Mouse (Mus musculus) c-Kit-positive CD71-negative TER-119-negative erythroid progenitor cells, embryonic 14.5 days (primary cell): Measurements from ENCODE around the gene Sp4.

Experiments used
- DNase-seq: peaks from one replicate; pipeline ENCODE4 v3.0.0-alpha.2; 2013; ENCODE audit warnings: low read depth

The Sp4 gene

DNA sequence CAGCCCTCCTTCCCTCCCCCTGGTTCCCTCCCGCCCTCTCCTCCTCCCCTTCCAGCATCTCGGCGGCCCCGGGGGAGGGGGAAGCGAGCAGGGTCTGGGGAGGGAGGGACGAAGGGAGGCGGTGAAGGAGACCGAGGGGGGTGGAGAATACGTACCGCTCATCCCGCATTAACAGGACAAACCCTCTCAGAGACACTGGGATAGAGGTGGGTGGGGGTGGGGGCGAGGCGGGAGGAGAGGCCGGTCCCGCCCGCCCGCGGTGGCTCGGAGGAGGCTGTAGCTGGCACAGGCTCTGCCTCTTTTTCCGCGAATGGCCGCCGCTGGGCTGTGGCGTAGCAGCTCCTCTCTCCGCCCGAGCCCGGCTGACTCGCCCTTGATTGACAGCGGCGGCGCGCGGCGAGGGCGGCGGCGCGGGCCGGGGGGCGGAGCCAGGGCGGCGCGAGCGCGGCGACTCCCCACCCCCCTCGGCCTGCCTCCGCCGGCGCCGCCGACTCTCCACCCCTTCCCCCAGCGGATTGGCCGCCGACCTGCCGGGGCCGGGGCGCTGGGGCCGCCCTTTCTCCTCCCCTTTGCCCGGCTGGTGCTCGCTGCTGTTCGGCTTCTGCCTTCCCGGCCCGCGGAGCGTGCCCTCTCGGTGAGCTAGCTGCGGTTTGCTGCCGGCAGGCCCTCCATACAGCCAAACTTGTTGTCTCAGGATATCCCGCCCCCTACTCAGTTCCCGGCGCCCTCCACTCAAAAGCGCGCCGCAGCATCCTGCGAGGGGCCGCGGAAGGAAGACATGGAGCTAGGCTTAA lies at the start of gene Sp4:
Sp4 (minus strand) TSS at position 369 of the 794 bp plus-strand sequence.
- DNase-seq: peak; percentile 76

GRCm38 (mm10) chr12:118339107-118339506 lies 37.9 kb upstream of the Sp4 start:
- no peak for DNase-seq

GRCm38 (mm10) chr12:118338243-118338642 lies 37.0 kb upstream of the Sp4 start:
- no peak for DNase-seq

DNA sequence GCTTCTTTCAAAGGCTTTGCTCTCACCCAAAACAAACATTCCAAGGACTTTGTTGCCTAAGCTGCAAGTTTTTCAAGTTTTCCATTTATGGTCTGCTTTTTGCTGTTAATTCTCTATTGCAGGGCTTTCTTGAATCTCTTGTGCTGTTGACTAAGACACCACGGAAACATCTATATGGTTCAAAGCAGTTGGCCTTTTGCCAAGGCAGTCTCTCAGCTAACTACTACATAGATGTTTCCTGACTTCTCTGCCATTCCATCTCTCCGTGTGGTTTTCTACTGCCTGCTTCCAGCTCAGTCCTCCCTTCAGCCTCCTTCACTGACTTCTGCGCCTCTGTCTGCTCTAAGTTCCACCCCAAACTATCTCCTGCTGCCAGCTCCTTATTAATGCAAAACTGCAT lies 36.1 kb upstream of the Sp4 start:
- DNase-seq: no peak

DNA sequence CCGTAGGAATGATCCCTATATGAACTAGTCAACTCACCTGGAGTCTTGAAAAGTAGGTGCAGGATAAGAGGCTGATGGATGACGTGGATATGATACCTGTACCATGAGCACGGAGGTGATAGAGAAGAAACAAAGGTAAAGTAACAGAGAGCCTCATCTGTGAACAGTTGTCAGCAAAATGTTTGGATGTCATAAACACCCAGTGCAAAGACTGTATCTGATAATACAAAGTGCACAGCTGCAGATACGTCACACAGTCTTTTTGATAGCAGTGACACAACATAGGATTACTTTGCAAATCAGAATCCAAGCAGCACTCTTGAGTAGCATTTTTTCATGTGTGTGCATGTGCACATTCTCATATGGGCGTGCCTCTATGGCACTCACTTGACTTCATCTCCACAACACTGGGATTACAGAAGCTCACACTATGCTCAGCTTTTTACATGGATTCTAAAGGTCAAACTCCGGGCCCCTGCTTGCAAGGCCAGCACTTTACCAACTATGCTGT lies 27.6 kb upstream of the Sp4 start:
- DNase-seq: no peak

- DNase-seq: no peak
Measured at GRCm38 (mm10) chr12:118327566-118327965, 26.3 kb upstream of the Sp4 start.

DNA sequence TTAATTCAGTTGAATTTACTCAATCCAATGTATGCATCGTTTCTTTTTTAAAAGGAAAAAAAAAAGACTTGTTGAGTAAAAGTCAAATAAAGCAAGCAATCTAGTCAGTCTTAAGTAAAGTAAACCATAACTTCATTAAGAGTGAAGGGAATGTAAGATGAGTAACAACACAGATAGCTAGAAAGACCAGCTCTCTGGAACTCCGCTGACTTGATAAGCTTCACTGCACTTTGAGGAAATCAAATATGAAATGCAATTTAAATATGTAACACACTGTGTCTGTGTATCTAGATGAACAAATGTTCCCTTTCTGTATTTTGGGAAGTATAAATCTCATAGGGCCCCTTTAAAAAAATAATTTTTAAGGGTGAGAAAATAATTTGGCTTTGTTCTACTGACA lies 24.9 kb upstream of the Sp4 start:
- DNase-seq: no peak

DNA sequence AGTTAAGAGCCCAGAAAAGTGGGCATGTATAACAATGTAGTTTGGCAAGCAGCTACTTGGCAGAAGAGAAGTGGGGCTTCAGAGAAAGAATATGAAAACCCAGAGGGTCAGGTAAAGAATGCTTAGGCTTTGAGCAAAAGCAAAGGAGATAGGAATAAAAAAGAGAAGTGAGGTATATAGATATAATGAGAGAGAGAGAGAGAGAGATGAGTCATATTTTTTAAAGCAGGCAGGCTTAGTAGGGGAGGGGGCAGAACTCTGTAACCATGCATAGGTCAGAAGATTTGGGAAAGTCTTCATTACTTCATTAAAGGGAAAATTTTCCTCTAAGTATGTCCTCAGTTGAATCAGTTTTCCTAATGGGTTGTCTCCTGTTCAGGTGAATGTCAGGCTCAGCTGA lies 18.8 kb upstream of the Sp4 start:
- no peak for DNase-seq

- DNase-seq: no peak
Measured at GRCm38 (mm10) chr12:118314477-118314845, 13.2 kb upstream of the Sp4 start.

DNA sequence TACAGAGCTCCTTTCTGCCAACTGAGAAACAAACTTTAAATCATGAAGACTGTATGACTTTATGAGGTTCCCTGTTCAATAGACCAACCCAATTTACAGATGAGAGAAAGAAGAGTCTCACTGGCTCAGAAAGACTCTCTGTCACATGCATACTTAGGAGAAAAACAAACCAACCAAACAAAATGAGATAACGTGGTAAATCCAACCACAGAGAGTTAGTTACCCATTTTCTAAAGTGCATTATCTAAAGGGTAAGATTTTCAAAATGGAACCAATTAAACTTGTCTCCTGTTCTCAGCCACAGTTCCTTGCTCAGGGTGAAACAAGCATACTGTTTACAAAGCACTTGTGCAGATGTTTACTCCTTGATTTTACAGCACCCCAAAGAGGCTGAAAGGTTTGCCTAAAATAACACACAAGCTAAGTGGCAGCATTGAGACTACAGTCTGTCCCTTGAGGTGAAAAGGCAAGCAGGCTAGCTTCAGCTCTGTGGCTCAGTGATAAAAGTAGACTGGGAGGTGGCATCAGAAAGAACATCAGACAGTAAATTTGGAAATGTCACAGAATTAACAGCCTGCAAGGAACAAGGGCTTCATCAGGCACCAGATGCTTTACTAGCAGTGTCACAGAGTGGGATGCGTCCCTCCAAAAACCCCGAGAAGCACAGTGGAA lies 12.7 kb upstream of the Sp4 start:
- no peak for DNase-seq

GRCm38 (mm10) chr12:118303586-118303985 lies 2.3 kb upstream of the Sp4 start:
- DNase-seq: no peak

GRCm38 (mm10) chr12:118303066-118303465 lies 1.8 kb upstream of the Sp4 start:
- no peak for DNase-seq

- peak; percentile 97 for DNase-seq
Measured at GRCm38 (mm10) chr12:118301866-118302835, 911 bp upstream of the Sp4 start.

DNA sequence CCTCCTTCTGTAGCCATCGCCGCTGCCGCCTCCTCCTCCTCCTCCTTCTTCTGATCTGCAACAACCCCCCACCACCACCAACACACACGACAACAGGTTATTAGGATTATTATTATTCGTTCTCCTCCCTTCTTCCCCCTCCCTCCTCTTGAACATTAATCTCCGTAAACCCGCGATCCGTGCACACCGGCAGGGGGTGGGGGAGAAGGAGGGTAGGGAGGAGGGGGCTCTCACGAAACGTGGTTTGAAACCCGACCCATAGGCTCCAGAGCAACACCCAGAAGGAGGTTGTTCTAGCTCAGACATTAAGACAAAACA lies 527 bp downstream of the Sp4 start:
- peak; percentile 76 for DNase-seq

- DNase-seq: no peak
Measured at GRCm38 (mm10) chr12:118299956-118300355, 1.3 kb downstream of the Sp4 start.

- DNase-seq: no peak
Measured at GRCm38 (mm10) chr12:118299172-118299571, 2.1 kb downstream of the Sp4 start.

DNA sequence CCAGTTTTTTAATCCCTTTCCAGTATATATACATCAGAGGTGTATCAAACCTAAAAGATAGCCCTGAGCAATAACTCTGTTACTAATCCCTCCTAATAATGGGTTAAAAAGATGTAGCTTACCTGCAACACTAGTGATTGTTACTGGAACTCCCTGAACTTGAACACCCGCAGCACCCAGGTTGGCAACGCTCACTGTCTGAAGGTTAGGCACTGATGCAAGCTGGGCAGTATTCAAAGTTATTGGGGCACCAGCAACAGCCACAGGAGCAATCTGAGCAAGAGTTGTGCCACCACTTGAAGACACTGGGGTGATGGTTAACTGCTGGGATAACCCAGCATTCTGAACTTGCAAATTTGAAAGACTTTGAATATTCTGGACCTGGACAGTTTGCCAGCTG lies 2.7 kb downstream of the Sp4 start:
- no peak for DNase-seq

- DNase-seq: no peak
Measured at GRCm38 (mm10) chr12:118296236-118296635, 5.0 kb downstream of the Sp4 start.

GRCm38 (mm10) chr12:118295793-118296192 lies 5.4 kb downstream of the Sp4 start:
- no peak for DNase-seq

DNA sequence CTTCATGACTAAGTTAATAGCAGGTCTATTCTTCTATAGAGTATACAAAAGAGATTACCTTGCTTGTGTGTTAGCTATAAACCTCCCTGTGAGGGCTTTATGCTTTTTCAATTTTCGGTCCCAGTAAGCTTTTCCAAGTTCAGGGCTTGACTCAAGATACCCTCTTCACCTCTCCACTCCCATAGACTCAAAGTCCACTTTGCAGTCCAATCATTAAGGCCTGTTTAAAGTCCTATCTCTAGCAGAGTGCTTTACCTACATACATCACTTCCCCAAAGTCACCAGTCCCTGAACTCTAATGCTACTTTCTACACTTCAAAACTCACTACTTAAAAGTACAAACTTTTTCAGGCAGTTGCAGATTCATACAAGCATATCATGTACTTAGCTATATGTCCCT lies 12.3 kb downstream of the Sp4 start:
- no peak for DNase-seq

- no peak for DNase-seq
Measured at GRCm38 (mm10) chr12:118285099-118285498, 16.1 kb downstream of the Sp4 start.

DNA sequence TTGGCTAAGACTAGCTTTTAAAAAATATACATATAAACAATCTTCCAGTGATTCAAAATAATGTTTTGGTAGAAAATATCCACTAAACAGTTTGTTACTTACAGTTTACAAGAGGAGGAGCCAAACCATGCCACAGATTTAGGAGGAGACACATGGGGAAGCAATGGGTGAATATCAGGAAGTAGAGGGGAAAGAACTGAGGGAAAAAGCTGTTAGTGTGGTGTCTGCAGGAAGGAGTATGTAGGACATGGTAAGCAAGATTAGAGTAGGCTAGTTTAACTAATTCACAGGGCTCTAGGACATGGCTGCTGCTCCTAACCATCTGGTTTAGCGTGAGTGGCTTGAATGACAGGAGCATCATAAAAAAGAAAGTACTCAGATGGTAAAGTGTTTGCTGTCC lies 19.3 kb downstream of the Sp4 start:
- no peak for DNase-seq

DNA sequence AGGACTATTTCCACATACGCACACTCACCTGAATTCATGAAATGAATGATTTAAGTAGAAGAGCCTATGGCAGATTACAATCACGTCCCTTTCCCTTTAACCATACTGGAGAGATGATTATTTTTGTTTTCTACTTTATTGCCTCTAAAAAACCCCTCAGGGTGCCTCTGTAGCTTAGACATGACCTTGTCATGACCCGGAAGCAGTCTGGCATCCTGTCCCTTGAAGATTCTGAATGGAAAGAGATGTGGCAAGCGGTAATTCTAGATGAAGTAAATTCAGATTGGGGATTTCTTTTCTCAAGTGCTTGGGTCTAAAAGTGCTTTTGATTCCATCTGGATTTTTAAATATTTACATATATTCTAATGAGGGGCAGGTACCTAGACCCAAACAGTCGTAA lies 24.9 kb downstream of the Sp4 start:
- DNase-seq: no peak
